Mouse (Mus musculus): ENCODE measurements around the gene Rgs6. TPM values are rescaled to one million over a fixed set of nuclear protein-coding genes. Genes with fewer than 3 reads are reported as not detected.

The Rgs6 gene
- total RNA-seq, 4 experiments from 2014 or later: 0.14 to 1.0 (median 0.67) TPM

DNA sequence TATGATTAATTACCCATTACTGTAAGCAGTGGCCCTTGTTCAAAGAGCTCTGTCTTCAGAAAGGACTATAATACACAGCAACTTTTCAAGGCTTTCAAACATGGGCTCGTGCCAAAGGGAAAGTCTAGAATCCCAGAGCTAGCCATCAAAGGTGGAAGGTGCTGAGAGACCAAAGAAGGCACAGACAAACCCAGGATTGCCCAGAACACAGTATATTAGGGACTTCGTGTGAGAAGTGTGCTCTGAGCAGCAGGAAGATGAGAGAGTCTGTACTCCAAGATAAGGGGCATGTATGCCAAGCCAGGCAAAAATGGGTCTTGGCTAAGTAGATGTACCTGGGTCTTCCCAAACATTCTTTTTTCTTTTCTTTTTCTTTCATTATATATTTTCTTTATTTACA, 553.1 kb downstream of the Rgs6 start:
- DNase-seq: no peak

DNA sequence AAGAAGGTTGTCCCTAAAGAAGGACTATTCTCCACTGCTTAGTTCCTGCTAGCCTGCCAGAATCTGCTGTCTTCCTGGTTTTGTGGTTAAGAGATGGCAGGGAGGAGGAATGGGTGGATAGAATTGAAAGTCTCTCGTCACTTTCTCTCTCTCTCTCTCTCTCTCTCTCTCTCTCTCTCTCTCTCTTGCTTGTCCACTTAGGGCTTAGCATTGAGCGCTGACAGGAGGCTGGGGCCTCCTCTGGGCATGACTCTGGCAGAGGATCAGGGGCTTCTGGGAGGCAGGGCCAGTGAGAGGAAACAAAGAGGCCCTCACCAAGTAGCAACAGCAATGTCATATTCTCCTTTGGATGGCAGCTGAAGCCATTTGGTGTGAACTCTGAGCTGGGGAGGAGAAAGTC, 554.4 kb downstream of the Rgs6 start:
- DNase-seq: no peak

DNA sequence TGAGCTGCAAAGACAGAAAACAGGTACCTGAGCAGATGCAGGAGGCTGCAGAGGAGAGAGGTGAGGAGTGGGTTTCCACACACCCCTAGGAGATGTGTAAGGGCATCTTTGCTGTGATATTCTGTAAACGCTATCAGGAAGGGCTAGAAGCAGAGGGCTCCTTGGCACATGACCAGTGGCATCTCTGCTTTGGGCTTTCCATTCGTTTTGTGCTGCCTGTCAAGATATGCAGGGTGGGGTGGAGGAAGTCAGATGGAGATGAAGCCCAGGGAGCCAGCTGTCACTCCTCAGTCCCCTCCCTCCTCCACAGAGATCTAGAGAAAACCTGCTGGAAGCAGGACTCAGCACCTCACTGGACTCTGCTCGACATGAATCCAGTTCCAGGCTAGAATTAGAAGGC, 555.0 kb downstream of the Rgs6 start:
- no peak for DNase-seq

- DNase-seq: no peak
Observed at GRCm38 (mm10) chr12:83143574-83143973, 555.5 kb downstream of the Rgs6 start.

DNA sequence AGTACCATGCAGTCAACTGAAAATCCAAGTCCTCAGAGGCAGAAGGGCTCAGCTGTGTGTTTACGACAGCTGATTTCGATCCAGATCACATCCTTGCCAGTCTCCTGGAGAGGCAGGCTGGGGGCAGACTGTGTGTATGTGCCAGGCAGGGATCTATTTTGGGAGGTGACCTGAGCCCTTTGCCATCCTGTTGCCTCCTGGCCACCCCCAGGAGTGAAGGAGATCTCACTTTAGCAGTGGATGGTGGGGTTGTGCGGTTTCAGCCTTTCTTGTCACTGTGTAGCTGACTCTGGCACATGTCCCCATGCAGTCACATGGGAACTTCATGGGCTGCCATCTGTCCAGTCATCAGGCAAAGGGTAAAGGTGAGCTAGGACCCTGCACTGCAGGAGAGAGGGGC, 557.0 kb downstream of the Rgs6 start:
- no peak for DNase-seq

DNA sequence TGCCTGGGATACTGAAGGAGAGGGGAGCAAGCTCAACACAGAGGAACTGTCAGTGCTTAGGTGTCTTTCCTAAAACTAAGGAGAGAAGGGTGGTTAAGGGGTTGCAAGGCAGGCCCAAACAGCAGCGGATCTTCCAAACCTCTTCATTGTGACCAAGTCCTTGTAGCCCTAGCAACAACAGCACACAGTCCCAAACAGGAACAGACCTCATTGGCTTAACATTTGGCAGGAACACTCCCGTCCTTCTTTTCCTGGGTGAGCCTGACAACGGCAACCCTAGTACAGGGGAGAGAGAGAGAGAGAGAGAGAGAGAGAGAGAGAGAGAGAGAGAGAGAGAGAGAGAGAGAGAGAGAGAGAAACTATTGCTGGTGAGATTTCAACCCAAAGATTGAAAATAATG, 557.8 kb downstream of the Rgs6 start:
- DNase-seq: no peak

- peak; percentile 44 for DNase-seq
Observed at GRCm38 (mm10) chr12:83146917-83147316, 558.8 kb downstream of the Rgs6 start.

DNA sequence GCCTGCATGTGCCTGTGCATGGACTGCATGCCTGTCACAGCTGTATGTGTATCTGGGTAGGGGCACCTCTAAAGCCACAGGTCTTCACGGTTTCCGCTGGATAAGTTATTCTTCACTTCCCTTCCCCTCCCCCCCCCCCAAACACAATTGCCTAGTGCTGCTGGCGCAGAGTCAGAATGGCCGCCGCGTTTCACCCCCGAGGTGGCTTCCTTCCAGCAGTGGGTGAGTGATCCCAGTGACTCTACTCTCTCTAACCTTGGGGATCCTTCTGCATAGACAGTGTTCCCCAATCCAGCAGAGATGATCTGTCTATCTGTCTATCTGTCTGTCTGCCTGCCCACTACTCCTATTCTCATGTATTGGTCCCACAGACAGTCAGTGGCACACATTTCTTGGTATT, 561.9 kb downstream of the Rgs6 start:
- DNase-seq: peak; percentile 19

DNA sequence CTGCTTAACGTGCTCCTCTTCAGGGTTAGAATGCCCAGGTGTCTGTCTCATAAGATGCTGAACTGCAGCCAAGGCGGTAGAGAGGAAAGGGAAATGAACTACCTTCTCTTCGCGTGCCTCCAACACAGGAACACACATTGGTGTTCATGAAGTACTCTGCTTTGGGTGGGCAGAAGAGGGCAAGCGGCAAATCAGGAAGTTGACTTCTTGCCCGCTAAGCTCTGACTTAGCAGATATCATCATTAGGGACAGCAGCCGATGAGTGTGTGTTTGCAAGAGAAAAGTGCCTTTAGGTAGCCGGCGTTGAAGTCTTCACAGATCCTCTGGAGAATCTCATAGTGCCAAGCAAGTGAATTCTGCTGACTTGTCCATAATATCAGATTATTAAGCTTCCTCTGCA, 562.7 kb downstream of the Rgs6 start:
- DNase-seq: no peak

GRCm38 (mm10) chr12:83151474-83151873, 563.4 kb downstream of the Rgs6 start:
- DNase-seq: no peak

DNA sequence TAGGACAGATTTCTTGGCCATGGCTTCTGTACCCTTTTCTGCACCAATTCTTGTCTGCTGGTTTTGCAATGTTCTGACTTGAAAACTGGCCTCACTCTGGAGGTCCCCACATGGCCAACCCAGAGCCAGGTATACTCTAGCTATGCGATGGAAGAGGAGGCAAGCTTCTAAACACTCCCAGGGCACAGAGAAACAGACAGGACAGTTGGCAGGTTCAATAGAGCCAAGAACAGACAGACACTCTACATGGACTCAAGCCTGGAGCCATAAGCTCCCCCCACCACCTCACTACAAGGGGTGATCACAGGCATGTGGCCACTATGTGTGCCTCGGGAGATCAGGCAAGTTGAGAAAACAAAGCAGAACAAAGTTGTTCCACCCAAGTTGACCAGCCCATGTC, 572.1 kb downstream of the Rgs6 start:
- DNase-seq: no peak

- DNase-seq: no peak
Observed at GRCm38 (mm10) chr12:83160700-83161099, 572.6 kb downstream of the Rgs6 start.

GRCm38 (mm10) chr12:83163721-83164120, 575.6 kb downstream of the Rgs6 start:
- DNase-seq: no peak

DNA sequence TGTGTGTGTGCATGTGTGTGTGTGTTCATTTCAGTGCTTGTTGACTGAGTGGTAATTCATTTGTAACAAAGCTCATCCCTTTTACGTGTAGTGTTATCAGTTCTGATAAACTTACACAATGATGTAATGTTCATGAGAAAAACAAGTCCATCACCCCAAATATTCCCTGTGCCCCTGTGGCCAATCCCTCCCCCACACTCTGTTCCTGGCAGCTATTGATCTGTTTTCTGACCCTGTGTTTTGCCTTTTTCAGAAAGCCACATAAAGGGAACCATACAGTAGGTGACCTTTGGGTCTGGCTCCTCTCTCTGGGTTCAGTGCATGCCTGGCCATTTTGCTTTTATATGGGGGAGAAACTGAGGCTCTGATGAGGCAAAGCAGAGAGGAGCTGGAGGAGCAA, 577.0 kb downstream of the Rgs6 start:
- DNase-seq: no peak

GRCm38 (mm10) chr12:83168310-83168709, 580.2 kb downstream of the Rgs6 start:
- DNase-seq: no peak

GRCm38 (mm10) chr12:83169495-83170209, 581.6 kb downstream of the Rgs6 start:
- no peak for DNase-seq

GRCm38 (mm10) chr12:83178770-83179169, 590.7 kb downstream of the Rgs6 start:
- DNase-seq: no peak

GRCm38 (mm10) chr12:83179860-83180259, 591.8 kb downstream of the Rgs6 start:
- DNase-seq: no peak

GRCm38 (mm10) chr12:83180561-83180960, 592.5 kb downstream of the Rgs6 start:
- no peak for DNase-seq

DNA sequence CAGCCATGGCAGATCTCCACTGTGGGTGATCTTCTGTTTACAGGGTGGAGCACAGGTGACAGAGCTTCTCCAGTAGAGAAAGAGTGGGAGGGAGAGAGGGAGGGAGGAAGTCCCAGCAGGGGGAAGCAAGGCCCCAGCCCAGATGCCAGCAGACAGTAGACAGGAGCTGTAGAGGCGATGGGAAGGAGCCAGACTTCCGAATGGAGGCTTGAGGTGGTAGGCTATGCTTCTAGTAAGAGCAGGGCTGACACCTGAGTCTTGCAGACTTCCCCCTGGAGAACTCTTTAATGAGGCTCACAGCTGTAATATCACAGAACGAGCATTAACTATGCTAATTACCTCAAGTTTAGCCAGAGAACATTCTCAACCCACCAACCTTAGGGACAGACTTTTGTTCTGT, 613.6 kb downstream of the Rgs6 start:
- DNase-seq: no peak

- DNase-seq: no peak
Observed at GRCm38 (mm10) chr12:83204361-83204760, 616.3 kb downstream of the Rgs6 start.

DNA sequence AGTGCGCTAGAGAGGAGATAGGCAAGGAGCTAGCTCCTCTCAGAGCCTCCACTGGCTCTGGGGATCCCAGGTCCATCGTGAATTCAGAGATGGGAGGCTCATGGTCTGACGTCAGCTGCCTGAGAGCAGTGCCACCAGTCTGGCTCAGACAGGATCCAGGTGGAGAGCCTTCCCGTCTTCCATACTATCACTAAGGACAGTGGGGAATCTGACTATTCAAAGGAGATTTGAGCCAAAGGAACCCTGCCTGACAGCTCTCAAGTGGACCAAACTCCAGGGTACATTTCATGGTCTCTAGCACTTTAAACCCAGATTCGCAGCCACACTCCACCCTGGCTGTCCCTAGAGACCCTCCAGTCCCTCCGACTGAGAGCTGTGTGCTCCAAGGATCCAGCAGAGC, 618.8 kb downstream of the Rgs6 start:
- no peak for DNase-seq

- DNase-seq: no peak
Observed at GRCm38 (mm10) chr12:83207481-83207880, 619.4 kb downstream of the Rgs6 start.

- DNase-seq: no peak
Observed at GRCm38 (mm10) chr12:83208011-83208410, 619.9 kb downstream of the Rgs6 start.

DNA sequence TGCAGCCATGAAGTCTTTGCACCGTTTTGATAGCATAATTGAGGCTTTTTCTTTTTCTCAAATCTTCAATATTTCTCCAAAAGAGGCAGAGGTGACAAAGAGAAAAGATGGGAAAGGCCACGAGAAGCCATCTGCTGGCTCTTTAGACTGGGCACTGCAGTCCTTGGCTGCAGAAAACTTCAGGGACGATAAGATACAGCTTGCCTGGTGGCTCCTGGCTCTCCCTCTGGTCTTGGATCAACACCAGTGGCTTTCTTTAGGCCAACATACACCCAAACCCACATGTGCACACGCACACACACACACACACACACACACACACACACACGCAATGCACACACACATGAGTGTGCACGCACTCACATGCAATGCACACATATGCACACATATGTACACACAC, 620.7 kb downstream of the Rgs6 start:
- DNase-seq: no peak

All from adrenal gland, adult 8-10 months (tissue).